Mouse (Mus musculus): ENCODE data around the gene Chrna10.

DNA sequence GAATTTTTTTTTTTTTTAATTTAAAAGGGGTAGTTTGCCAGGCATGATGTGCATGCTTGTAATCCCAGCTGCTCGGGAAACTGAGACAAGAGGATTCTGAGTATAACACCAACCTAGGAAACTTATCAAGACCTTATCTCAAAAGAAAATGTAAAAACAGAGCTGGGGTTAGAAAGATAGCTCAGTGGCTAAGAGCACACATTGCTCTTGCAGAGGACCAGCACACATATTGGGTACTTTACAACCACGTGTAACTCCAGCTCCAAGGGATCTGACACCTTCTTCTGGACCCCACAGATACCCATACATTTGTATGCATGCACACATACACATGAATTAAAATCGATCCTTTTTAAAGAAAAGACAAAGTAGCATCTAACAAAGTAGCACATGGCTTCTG, 55.3 kb downstream of the Chrna10 start:
- TF ChIP-seq NANOG (IDR thresholded peaks at IDR 0.05; ENCODE audit: borderline replicate concordance, low read length) (no peak), CTCF (conservative IDR thresholded peaks at IDR 0.05; ENCODE audit: low read length) (no peak), POU5F1 (IDR thresholded peaks at IDR 0.05; ENCODE audit: borderline replicate concordance, low read length) (no peak)
